Mouse (Mus musculus) CH12.LX (cell line): ENCODE measurements at regions not wholly inside any gene's neighbourhood (a gene's known extent, or its start where the extent isn't known, plus 50 kb on each side); places are given as distances from the start of the nearest gene placed in this dataset.

ENCODE experiments used
- DNase-seq: peaks from one replicate; pipeline ENCODE4 v3.0.0-alpha.2; 2013; ENCODE audit errors: extremely low read depth
- H3K27ac ChIP-seq: 2 replicates; pipeline ENCODE4 v1.5.1; 2012; ENCODE audit warnings: low read depth, mild to moderate bottlenecking, control low read depth, moderate library complexity; ENCODE audit not compliant: insufficient read depth
- H3K27me3 ChIP-seq: replicated peaks from 2 replicates; pipeline ENCODE3; 2012; ENCODE audit warnings: inconsistent platforms
- H3K36me3 ChIP-seq, 2 experiments: replicated peaks in 1 of 2; 2 replicates each; pipeline versions ENCODE3 to v1.6.1; 2012; ENCODE audit warnings: inconsistent platforms in 1 of 2, low read length in 1 of 2, mild to moderate bottlenecking in 1 of 2, mixed read lengths in 1 of 2, moderate library complexity in 1 of 2; ENCODE audit not compliant: control insufficient read depth in 1 of 2, insufficient read depth in 1 of 2
- H3K4me1 ChIP-seq, 2 experiments: 2 replicates each; pipeline ENCODE4 v1.6.1; 2012; ENCODE audit warnings: inconsistent platforms in 1 of 2, moderate library complexity in 1 of 2; ENCODE audit not compliant: insufficient read depth in 2 of 2, control insufficient read depth in 1 of 2
- H3K4me2 ChIP-seq: 2 replicates; pipeline ENCODE4 v1.6.1; 2012; ENCODE audit warnings: low read depth, mild to moderate bottlenecking, control low read depth; ENCODE audit not compliant: poor library complexity, insufficient read depth, severe bottlenecking
- H3K4me3 ChIP-seq, 3 experiments: fragments of 150-350 bp in 1 of 3; sonication (generic) in 1 of 3; replicated peaks in 1 of 3; 2 replicates each; pipeline versions ENCODE3 to v1.5.1; 2011 to 2012; ENCODE audit warnings: low read depth in 2 of 3, low read length in 2 of 3, mild to moderate bottlenecking in 2 of 3, moderate library complexity in 2 of 3, control low read depth in 1 of 3, improper control_type of control experiment in 1 of 3, inconsistent platforms in 1 of 3, mixed read lengths in 1 of 3; ENCODE audit not compliant: poor library complexity in 1 of 3
- H3K79me2 ChIP-seq: replicated peaks from 2 replicates; pipeline ENCODE4 v1.6.1; 2012; ENCODE audit warnings: mild to moderate bottlenecking, moderate library complexity; ENCODE audit not compliant: control insufficient read depth, poor library complexity, insufficient read depth, severe bottlenecking; ENCODE audit errors: extremely low read depth
- H3K9ac ChIP-seq: 2 replicates; pipeline ENCODE4 v1.6.1; 2012; ENCODE audit warnings: low read depth, mild to moderate bottlenecking, control low read depth, moderate library complexity; ENCODE audit not compliant: insufficient read depth
- H3K9me3 ChIP-seq: replicated peaks from 2 replicates; pipeline ENCODE3; 2012; ENCODE audit warnings: low read length, inconsistent platforms, mixed read lengths
- BHLHE40 ChIP-seq: IDR thresholded peaks from 2 replicates; pipeline ENCODE4 v1.6.1; 2011; ENCODE audit warnings: mild to moderate bottlenecking, low read depth, low read length, improper control_type of control experiment
- CHD1 ChIP-seq: IDR thresholded peaks from 2 replicates; pipeline ENCODE4 v1.6.1; 2012; ENCODE audit warnings: low read depth, low read length, improper control_type of control experiment, inconsistent platforms
- CHD2 ChIP-seq: IDR thresholded peaks from 2 replicates; pipeline ENCODE4 v1.6.1; 2011; ENCODE audit warnings: low read length, improper control_type of control experiment
- CTCF ChIP-seq, 2 experiments: IDR thresholded peaks in 1 of 2; conservative IDR thresholded peaks in 1 of 2; 2 replicates each; pipeline ENCODE4 v1.5.1; 2011 to 2012; ENCODE audit warnings: low read depth in 2 of 2, low read length in 2 of 2, improper control_type of control experiment in 1 of 2, inconsistent platforms in 1 of 2, mild to moderate bottlenecking in 1 of 2, moderate library complexity in 1 of 2
- HCFC1 ChIP-seq: IDR thresholded peaks from 2 replicates; pipeline ENCODE4 v1.6.1; 2012; ENCODE audit warnings: low read depth, mild to moderate bottlenecking, inconsistent platforms, low read length, improper control_type of control experiment
- JUND ChIP-seq: conservative IDR thresholded peaks from 2 replicates; pipeline ENCODE4 v1.6.1; 2011; ENCODE audit warnings: low read depth, low read length, improper control_type of control experiment
- KAT2A ChIP-seq: IDR thresholded peaks from 2 replicates; pipeline ENCODE4 v1.6.1; 2012; ENCODE audit warnings: low read length, improper control_type of control experiment, inconsistent platforms; ENCODE audit not compliant: insufficient replicate concordance
- MAFK ChIP-seq: IDR thresholded peaks from 2 replicates; pipeline ENCODE4 v1.6.1; 2011; ENCODE audit warnings: low read length, improper control_type of control experiment; ENCODE audit not compliant: insufficient replicate concordance
- MEF2A ChIP-seq: IDR thresholded peaks from 2 replicates; pipeline ENCODE4 v1.6.1; 2014; ENCODE audit warnings: low read depth, mild to moderate bottlenecking, inconsistent platforms, low read length, improper control_type of control experiment, borderline replicate concordance
- MXI1 ChIP-seq: IDR thresholded peaks from 2 replicates; pipeline ENCODE4 v1.6.1; 2011; ENCODE audit warnings: mild to moderate bottlenecking, low read depth, low read length, improper control_type of control experiment
- MYC ChIP-seq: IDR thresholded peaks from 2 replicates; pipeline ENCODE4 v1.6.1; 2011; ENCODE audit warnings: low read depth, mild to moderate bottlenecking, improper control_type of control experiment, low read length
- NELFE ChIP-seq: IDR thresholded peaks from 2 replicates; pipeline ENCODE4 v1.6.1; 2011; ENCODE audit warnings: low read depth, low read length, improper control_type of control experiment
- PAX5 ChIP-seq: IDR thresholded peaks from 2 replicates; pipeline ENCODE4 v1.6.1; 2012; ENCODE audit warnings: low read length, inconsistent platforms, mixed read lengths
- POLR2AphosphoS2 ChIP-seq: IDR thresholded peaks from 2 replicates; pipeline ENCODE4 v1.6.1; 2011; ENCODE audit warnings: low read depth, low read length, improper control_type of control experiment
- RCOR1 ChIP-seq: conservative IDR thresholded peaks from 2 replicates; pipeline ENCODE4 v1.6.1; 2012; ENCODE audit warnings: low read depth, mild to moderate bottlenecking, inconsistent platforms, low read length, improper control_type of control experiment
- SIN3A ChIP-seq: IDR thresholded peaks from 2 replicates; pipeline ENCODE4 v1.6.1; 2012; ENCODE audit warnings: low read length, improper control_type of control experiment, inconsistent platforms
- SMC3 ChIP-seq: IDR thresholded peaks from 2 replicates; pipeline ENCODE4 v1.6.1; 2011; ENCODE audit warnings: low read depth, low read length, improper control_type of control experiment
- TBP ChIP-seq: conservative IDR thresholded peaks from 2 replicates; pipeline ENCODE4 v1.6.1; 2011; ENCODE audit warnings: low read depth, low read length, improper control_type of control experiment
- TCF12 ChIP-seq: IDR thresholded peaks from 2 replicates; pipeline ENCODE4 v1.6.1; 2014; ENCODE audit warnings: low read depth, mild to moderate bottlenecking, inconsistent platforms, low read length, improper control_type of control experiment
- UBTF ChIP-seq: IDR thresholded peaks from 2 replicates; pipeline ENCODE4 v1.6.1; 2012; ENCODE audit warnings: low read depth, mild to moderate bottlenecking, inconsistent platforms, low read length, improper control_type of control experiment, moderate library complexity
- USF1 ChIP-seq: IDR thresholded peaks from 2 replicates; pipeline ENCODE4 v1.6.1; 2014; ENCODE audit warnings: low read depth, mild to moderate bottlenecking, inconsistent platforms, low read length, improper control_type of control experiment
- USF2 ChIP-seq: conservative IDR thresholded peaks from 2 replicates; pipeline ENCODE4 v1.6.1; 2011; ENCODE audit warnings: low read depth, low read length, improper control_type of control experiment
- ZC3H11A ChIP-seq: IDR thresholded peaks from 2 replicates; pipeline ENCODE4 v1.6.1; 2012; ENCODE audit warnings: low read depth, mild to moderate bottlenecking, inconsistent platforms, low read length, improper control_type of control experiment
- ZKSCAN1 ChIP-seq: IDR thresholded peaks from 2 replicates; pipeline ENCODE4 v1.6.1; 2012; ENCODE audit warnings: low read depth, inconsistent platforms, low read length, improper control_type of control experiment, borderline replicate concordance
- ZMIZ1 ChIP-seq: IDR thresholded peaks from 2 replicates; pipeline ENCODE4 v1.6.1; 2012; ENCODE audit warnings: low read depth, mild to moderate bottlenecking, inconsistent platforms, low read length, improper control_type of control experiment
- ZNF384 ChIP-seq: IDR thresholded peaks from 2 replicates; pipeline ENCODE4 v1.6.1; 2012; ENCODE audit warnings: low read depth, low read length, improper control_type of control experiment, inconsistent platforms
- dilution Hi-C: fragments of 300-500 bp; cut with MboI; formaldehyde crosslinking; loops from 2 replicates; pipeline ENCODE4 v1.14.3; 2020; ENCODE audit warnings: low sequenced_read_pairs; ENCODE audit not compliant: extremely low pct_unique_long_range_greater_than_20kb, extremely low pct_ligation_motif_present
- in situ Hi-C: fragments of 300-500 bp; cut with MboI; formaldehyde crosslinking; loops from 3 replicates; pipeline ENCODE4 v1.14.3; 2019; ENCODE audit warnings: low sequenced_read_pairs, low pct_ligation_motif_present, low pct_unique_long_range_greater_than_20kb, mixed read lengths

GRCm38 (mm10) chr14:76652356-76653126, 95.9 kb upstream of the Serp2 start:
- Histone ChIP-seq H3K27ac (no peak overlapping the region), H3K79me2 (no peaks in the 10 kb centered on the region), H3K9ac (no peak overlapping the region), H3K9me3 (no peaks in the 10 kb centered on the region), H3K27me3 (no peaks in the 10 kb centered on the region), H3K36me3 (no peaks in the 10 kb centered on the region), H3K4me2 (no peak overlapping the region), H3K4me3 (no peak overlapping the region), H3K4me1 (no peaks in the 10 kb centered on the region)
- no peak for DNase-seq
- in situ Hi-C loops: no loop called here
- TF ChIP-seq TBP (no peak), KAT2A (no peak), RCOR1 (no peak), ZC3H11A (no peak), TCF12 (no peak), ZKSCAN1 (no peak), HCFC1 (no peak), SIN3A (no peak), POLR2AphosphoS2 (no peak), SMC3 (no peak), ZNF384 (no peak), ZMIZ1 (no peak), CHD2 (no peak), MYC (no peak), CTCF (conservative IDR thresholded peaks at IDR 0.05 in 1 of 2, IDR thresholded peaks at IDR 0.05 in 1 of 2; ENCODE audit: low read depth in 2 of 2, low read length in 2 of 2) (no peak), JUND (no peak), USF2 (no peak), NELFE (no peak)
- dilution Hi-C loops: no loop called here

DNA sequence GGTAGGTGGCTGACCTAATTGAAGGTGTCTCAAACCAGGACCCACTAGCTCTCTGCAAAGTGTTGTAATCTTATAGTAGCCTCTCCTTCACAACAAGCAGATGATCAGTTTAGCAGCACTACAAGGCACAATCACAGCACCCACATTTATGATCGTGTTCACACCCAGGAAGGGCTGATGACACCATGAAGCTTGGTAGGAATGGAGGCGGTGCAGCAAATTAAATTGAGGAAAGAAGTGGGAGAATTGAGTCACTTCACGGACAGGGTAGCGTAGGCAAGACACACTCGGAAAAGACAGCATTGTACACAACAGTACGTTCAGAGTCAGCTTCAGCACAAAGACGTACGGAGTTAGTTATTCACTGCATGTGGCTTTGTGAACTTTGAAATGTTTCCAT, 94.4 kb upstream of the Serp2 start:
- no peak for DNase-seq
- in situ Hi-C loops: no loop called here
- Histone ChIP-seq H3K4me3 (no peak overlapping the region), H3K36me3 (no peaks in the 10 kb centered on the region), H3K4me2 (no peak overlapping the region), H3K79me2 (no peaks in the 10 kb centered on the region), H3K9me3 (no peaks in the 10 kb centered on the region), H3K27ac (no peak overlapping the region), H3K4me1 (no peaks in the 10 kb centered on the region), H3K27me3 (no peaks in the 10 kb centered on the region), H3K9ac (no peak overlapping the region)
- dilution Hi-C loops: no loop called here
- TF ChIP-seq PAX5: no peak
- no peak for TF ChIP-seq MEF2A
- TF ChIP-seq BHLHE40: no peak
- TF ChIP-seq USF1: no peak
- TF ChIP-seq ZNF384: no peak
- TF ChIP-seq MAFK: no peak
- no peak for TF ChIP-seq CTCF (conservative IDR thresholded peaks at IDR 0.05 in 1 of 2, IDR thresholded peaks at IDR 0.05 in 1 of 2; ENCODE audit: low read depth in 2 of 2, low read length in 2 of 2)
- no peak for TF ChIP-seq SMC3
- TF ChIP-seq MXI1: no peak
- no peak for TF ChIP-seq CHD1
- no peak for TF ChIP-seq UBTF
- TF ChIP-seq RCOR1: no peak
- TF ChIP-seq ZKSCAN1: no peak
- no peak for TF ChIP-seq KAT2A
